Mouse (Mus musculus) embryo, embryonic 11 days (tissue): Measurements from ENCODE around the gene Gm4340.
"Not testable (repeated sequence)": the region's sequence is repeated elsewhere in the genome, so short reads cannot be mapped to it uniquely, and the experiment has no call there.

Experiments
- DNase-seq: peaks from one replicate; pipeline ENCODE4 v3.0.0-alpha.2; 2015

The Gm4340 gene

GRCm38 (mm10) chr10:104193742-104194141 is at the start of gene Gm4340:
Gene Gm4340 (plus strand): TSS chr10:104194042.
- not testable (repeated sequence) for DNase-seq

DNA sequence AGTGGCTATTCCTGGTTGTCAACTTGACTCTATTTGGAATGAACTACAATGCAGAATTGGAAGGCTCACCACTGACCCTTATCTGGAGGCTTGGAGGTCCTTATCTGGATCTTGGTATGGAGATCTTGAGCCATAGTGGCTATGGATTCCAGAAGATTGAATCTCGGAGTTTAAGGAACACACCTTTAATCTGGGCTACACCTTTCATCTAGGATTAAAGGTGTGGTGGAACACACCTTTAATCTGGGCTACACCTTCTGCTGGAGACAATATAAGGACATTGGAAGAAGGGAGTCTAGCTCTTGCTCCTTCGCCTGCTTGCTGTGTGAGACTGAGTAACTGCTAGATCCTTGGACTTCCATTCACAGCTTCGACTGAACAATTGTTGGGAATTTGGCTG is 42.6 kb upstream of the Gm4340 start, which contains the start of gene Gm6763:
TSS of gene Gm6763 (plus strand) at position 301 of the 400 bp plus-strand sequence.
- not testable (repeated sequence) for DNase-seq

DNA sequence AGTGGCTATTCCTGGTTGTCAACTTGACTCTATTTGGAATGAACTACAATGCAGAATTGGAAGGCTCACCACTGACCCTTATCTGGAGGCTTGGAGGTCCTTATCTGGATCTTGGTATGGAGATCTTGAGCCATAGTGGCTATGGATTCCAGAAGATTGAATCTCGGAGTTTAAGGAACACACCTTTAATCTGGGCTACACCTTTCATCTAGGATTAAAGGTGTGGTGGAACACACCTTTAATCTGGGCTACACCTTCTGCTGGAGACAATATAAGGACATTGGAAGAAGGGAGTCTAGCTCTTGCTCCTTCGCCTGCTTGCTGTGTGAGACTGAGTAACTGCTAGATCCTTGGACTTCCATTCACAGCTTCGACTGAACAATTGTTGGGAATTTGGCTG is 34.1 kb upstream of the Gm4340 start, which contains the start of gene Gm8764:
TSS of gene Gm8764 (plus strand) at position 301 of the 400 bp plus-strand sequence.
- not testable (repeated sequence) for DNase-seq

DNA sequence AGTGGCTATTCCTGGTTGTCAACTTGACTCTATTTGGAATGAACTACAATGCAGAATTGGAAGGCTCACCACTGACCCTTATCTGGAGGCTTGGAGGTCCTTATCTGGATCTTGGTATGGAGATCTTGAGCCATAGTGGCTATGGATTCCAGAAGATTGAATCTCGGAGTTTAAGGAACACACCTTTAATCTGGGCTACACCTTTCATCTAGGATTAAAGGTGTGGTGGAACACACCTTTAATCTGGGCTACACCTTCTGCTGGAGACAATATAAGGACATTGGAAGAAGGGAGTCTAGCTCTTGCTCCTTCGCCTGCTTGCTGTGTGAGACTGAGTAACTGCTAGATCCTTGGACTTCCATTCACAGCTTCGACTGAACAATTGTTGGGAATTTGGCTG is 25.6 kb upstream of the Gm4340 start, which contains the start of gene Gm21304:
TSS of gene Gm21304 (plus strand) at position 301 of the 400 bp plus-strand sequence.
- DNase-seq, result not testable (repeated sequence)

GRCm38 (mm10) chr10:104176724-104177123 is 17.1 kb upstream of the Gm4340 start, which contains the start of gene Gm21312:
Gene Gm21312 (plus strand): TSS chr10:104177024.
- DNase-seq, result not testable (repeated sequence)

- not testable (repeated sequence) for DNase-seq
These were observed 8.6 kb upstream of the Gm4340 start, which contains the start of gene Gm20765 for GRCm38 (mm10) chr10:104185233-104185632. Gene Gm20765 (plus strand): TSS chr10:104185533.

DNA sequence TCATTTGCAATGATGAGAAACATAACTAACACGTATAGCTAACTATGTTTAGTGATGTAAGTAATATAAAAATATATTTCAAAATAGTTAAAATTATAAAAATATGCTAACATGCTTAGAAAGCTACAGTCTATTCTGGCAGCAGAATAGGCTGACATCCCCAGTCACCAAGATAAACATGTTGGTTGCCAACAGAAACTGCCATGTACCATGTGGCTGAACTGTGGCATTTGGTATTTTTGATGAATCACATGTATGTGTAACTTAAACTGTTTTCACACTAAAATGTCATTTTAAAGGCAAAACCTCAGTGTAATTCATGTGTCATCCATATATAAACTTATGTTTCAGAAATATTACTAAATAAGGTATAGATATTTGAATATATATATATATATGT is 15.8 kb downstream of the Gm4340 start:
- DNase-seq, result no peak

- no peak for DNase-seq
These were observed 16.6 kb downstream of the Gm4340 start for GRCm38 (mm10) chr10:104210268-104210990.

DNA sequence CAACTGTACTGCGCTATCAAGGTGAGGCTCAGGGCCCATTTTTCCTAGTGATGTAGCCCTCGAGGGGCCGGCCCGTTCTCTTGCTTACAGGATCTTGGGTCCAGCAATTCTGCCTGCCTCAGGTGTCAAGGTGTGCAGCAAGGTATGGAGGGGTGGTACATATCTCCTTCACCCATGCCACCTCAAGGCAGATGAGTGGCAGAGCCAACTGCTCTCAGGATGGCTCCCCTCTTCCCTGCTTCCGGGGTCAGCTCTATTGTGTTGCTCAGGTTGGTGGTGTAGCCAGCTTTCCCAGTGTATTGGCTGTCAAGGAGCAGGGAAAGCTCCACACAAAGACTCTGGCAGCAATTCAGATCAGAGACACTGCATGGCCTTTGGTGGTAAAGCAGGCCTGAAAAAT is 20.7 kb downstream of the Gm4340 start:
- no peak for DNase-seq

DNA sequence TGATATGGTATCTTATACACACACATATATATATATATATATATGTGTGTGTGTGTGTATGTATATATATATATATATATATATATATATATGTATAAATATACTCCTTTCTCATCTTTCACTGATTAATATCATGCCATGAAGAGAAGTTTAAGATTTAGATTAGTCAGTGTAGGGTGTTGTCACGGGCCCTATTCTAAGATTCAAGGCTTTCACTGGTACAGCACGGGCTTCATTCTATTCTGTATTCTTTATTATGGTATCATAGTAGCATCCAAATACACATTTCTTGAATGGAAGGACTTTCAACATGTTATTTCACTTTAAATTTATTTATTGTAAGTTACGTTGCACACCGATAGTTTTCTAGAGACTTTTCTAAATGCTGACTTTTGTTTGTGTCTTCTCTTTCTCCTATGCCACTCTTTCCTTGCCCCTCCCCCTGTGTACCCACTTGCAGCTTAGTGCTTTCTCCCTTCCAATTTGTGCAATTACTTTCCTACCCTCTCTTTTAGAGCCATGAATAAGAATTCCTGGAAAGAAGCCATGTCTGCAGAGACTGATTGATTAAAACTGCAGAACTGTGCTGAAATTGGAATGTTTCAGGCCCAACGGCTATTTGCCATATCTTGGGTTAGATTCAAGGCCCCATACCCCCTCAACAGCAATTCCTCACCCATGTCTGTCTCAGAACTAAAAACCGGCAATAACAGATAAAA is 26.6 kb downstream of the Gm4340 start:
- DNase-seq, result no peak
